Mouse (Mus musculus): ENCODE measurements around the gene Bcl11a.

GRCm38 (mm10) chr11:24201223-24201622 is 123.4 kb downstream of the Bcl11a start:
- TF ChIP-seq GATA1 (IDR thresholded peaks at IDR 0.05; ENCODE audit: low read length) (no peak), TAL1 (IDR thresholded peaks at IDR 0.05; ENCODE audit: low read length) (no peak)

Data from erythroblast, embryonic 14.5 days (primary cell).